Mouse (Mus musculus): ENCODE results near the gene Sorcs2. TPM values are rescaled to one million over a fixed set of nuclear protein-coding genes. Genes with fewer than 3 reads are reported as not detected.

Gene Sorcs2
- polyA plus RNA-seq, 1 experiment from 2014 or later: 3.5 TPM

- no peaks in the 10 kb centered on the region for H3K9me3 ChIP-seq (ENCODE audit: control insufficient read depth)
- H3K4me3 ChIP-seq (ENCODE audit: low read depth, low read length): no peak overlapping the region
- WGBS: 89% methylated on average over 4 of the region's 4 CpGs
- H3K27ac ChIP-seq (ENCODE audit: low read depth, low read length): no peak overlapping the region
- no peak for TF ChIP-seq CTCF (IDR thresholded peaks at IDR 0.05; ENCODE audit: low read depth)
- no peak overlapping the region for H3K9ac ChIP-seq (ENCODE audit: low read depth, low read length)
- H3K4me1 ChIP-seq (replicated peaks; ENCODE audit: control insufficient read depth, insufficient read depth, low read length): peaks cover 8% of the 10 kb centered on the region
- ATAC-seq: no peak
- H3K27me3 ChIP-seq (replicated peaks; ENCODE audit: control insufficient read depth, insufficient read depth, low read length): no peaks in the 10 kb centered on the region
- no peaks in the 10 kb centered on the region for H3K36me3 ChIP-seq (ENCODE audit: control insufficient read depth, insufficient read depth)
- no peak overlapping the region for H3K4me2 ChIP-seq (replicated peaks; ENCODE audit: low read depth)
These were observed 41.3 kb downstream of the Sorcs2 start for GRCm38 (mm10) chr5:36356659-36357058.

GRCm38 (mm10) chr5:36355683-36356082 lies 42.3 kb downstream of the Sorcs2 start:
- no peak overlapping the region for H3K4me2 ChIP-seq (replicated peaks; ENCODE audit: low read depth)
- no peak overlapping the region for H3K9ac ChIP-seq (ENCODE audit: low read depth, low read length)
- ATAC-seq: no peak
- H3K36me3 ChIP-seq (ENCODE audit: control insufficient read depth, insufficient read depth): no peaks in the 10 kb centered on the region
- no peaks in the 10 kb centered on the region for H3K9me3 ChIP-seq (ENCODE audit: control insufficient read depth)
- H3K27ac ChIP-seq (ENCODE audit: low read depth, low read length): no peak overlapping the region
- WGBS: 73% methylated on average over 3 of the region's 3 CpGs
- H3K4me3 ChIP-seq (ENCODE audit: low read depth, low read length): no peak overlapping the region
- TF ChIP-seq CTCF (IDR thresholded peaks at IDR 0.05; ENCODE audit: low read depth): no peak
- H3K27me3 ChIP-seq (replicated peaks; ENCODE audit: control insufficient read depth, insufficient read depth, low read length): no peaks in the 10 kb centered on the region
- peaks cover 8% of the 10 kb centered on the region for H3K4me1 ChIP-seq (replicated peaks; ENCODE audit: control insufficient read depth, insufficient read depth, low read length)

GRCm38 (mm10) chr5:36353679-36354078 lies 44.3 kb downstream of the Sorcs2 start:
- H3K9ac ChIP-seq (ENCODE audit: low read depth, low read length): no peak overlapping the region
- ATAC-seq: no peak
- no peaks in the 10 kb centered on the region for H3K36me3 ChIP-seq (ENCODE audit: control insufficient read depth, insufficient read depth)
- no peak overlapping the region for H3K27ac ChIP-seq (ENCODE audit: low read depth, low read length)
- no peaks in the 10 kb centered on the region for H3K27me3 ChIP-seq (replicated peaks; ENCODE audit: control insufficient read depth, insufficient read depth, low read length)
- TF ChIP-seq CTCF (IDR thresholded peaks at IDR 0.05; ENCODE audit: low read depth): no peak
- H3K4me1 ChIP-seq (replicated peaks; ENCODE audit: control insufficient read depth, insufficient read depth, low read length): peaks cover 8% of the 10 kb centered on the region; the same call in 1 of the 2 replicates
- no peak overlapping the region for H3K4me3 ChIP-seq (ENCODE audit: low read depth, low read length)
- H3K4me2 ChIP-seq (replicated peaks; ENCODE audit: low read depth): no peak overlapping the region
- WGBS: 58% methylated on average over 6 of the region's 6 CpGs
- no peaks in the 10 kb centered on the region for H3K9me3 ChIP-seq (ENCODE audit: control insufficient read depth)

GRCm38 (mm10) chr5:36353194-36353593 lies 44.7 kb downstream of the Sorcs2 start:
- Histone ChIP-seq H3K4me2 (replicated peaks; ENCODE audit: low read depth) (no peak overlapping the region), H3K36me3 (ENCODE audit: control insufficient read depth, insufficient read depth) (no peaks in the 10 kb centered on the region), H3K4me1 (replicated peaks; ENCODE audit: control insufficient read depth, insufficient read depth, low read length) (peaks cover 8% of the 10 kb centered on the region; the same call in 1 of the 2 replicates), H3K27ac (ENCODE audit: low read depth, low read length) (no peak overlapping the region), H3K27me3 (replicated peaks; ENCODE audit: control insufficient read depth, insufficient read depth, low read length) (no peaks in the 10 kb centered on the region), H3K4me3 (ENCODE audit: low read depth, low read length) (no peak overlapping the region), H3K9ac (ENCODE audit: low read depth, low read length) (no peak overlapping the region), H3K9me3 (ENCODE audit: control insufficient read depth) (no peaks in the 10 kb centered on the region)
- 36% methylated on average over 2 of the region's 2 CpGs for WGBS
- no peak for TF ChIP-seq CTCF (IDR thresholded peaks at IDR 0.05; ENCODE audit: low read depth)
- peak; percentile 90 for ATAC-seq

- Histone ChIP-seq H3K9ac (ENCODE audit: low read depth, low read length) (no peak overlapping the region), H3K4me1 (replicated peaks; ENCODE audit: control insufficient read depth, insufficient read depth, low read length) (no peaks in the 10 kb centered on the region), H3K27ac (ENCODE audit: low read depth, low read length) (no peak overlapping the region), H3K4me2 (replicated peaks; ENCODE audit: low read depth) (no peak overlapping the region), H3K4me3 (ENCODE audit: low read depth, low read length) (no peak overlapping the region), H3K36me3 (ENCODE audit: control insufficient read depth, insufficient read depth) (no peaks in the 10 kb centered on the region), H3K27me3 (replicated peaks; ENCODE audit: control insufficient read depth, insufficient read depth, low read length) (no peaks in the 10 kb centered on the region), H3K9me3 (ENCODE audit: control insufficient read depth) (no peaks in the 10 kb centered on the region)
- WGBS: 94% methylated on average over 4 of the region's 4 CpGs
- no peak for TF ChIP-seq CTCF (IDR thresholded peaks at IDR 0.05; ENCODE audit: low read depth)
- no peak for ATAC-seq
These were observed 51.2 kb downstream of the Sorcs2 start for GRCm38 (mm10) chr5:36346698-36347097.

GRCm38 (mm10) chr5:36339283-36339682 lies 58.7 kb downstream of the Sorcs2 start:
- H3K4me1 ChIP-seq (replicated peaks; ENCODE audit: control insufficient read depth, insufficient read depth, low read length): no peaks in the 10 kb centered on the region
- 85% methylated on average over 3 of the region's 3 CpGs for WGBS
- no peak overlapping the region for H3K27ac ChIP-seq (ENCODE audit: low read depth, low read length)
- H3K4me2 ChIP-seq (replicated peaks; ENCODE audit: low read depth): no peak overlapping the region
- no peaks in the 10 kb centered on the region for H3K36me3 ChIP-seq (ENCODE audit: control insufficient read depth, insufficient read depth)
- no peak for TF ChIP-seq CTCF (IDR thresholded peaks at IDR 0.05; ENCODE audit: low read depth)
- H3K9me3 ChIP-seq (ENCODE audit: control insufficient read depth): no peaks in the 10 kb centered on the region
- H3K9ac ChIP-seq (ENCODE audit: low read depth, low read length): no peak overlapping the region
- H3K27me3 ChIP-seq (replicated peaks; ENCODE audit: control insufficient read depth, insufficient read depth, low read length): no peaks in the 10 kb centered on the region
- H3K4me3 ChIP-seq (ENCODE audit: low read depth, low read length): no peak overlapping the region
- ATAC-seq: no peak

GRCm38 (mm10) chr5:36336252-36336651 lies 61.7 kb downstream of the Sorcs2 start:
- H3K4me1 ChIP-seq (replicated peaks; ENCODE audit: control insufficient read depth, insufficient read depth, low read length): no peaks in the 10 kb centered on the region
- ATAC-seq: no peak
- H3K4me2 ChIP-seq (replicated peaks; ENCODE audit: low read depth): no peak overlapping the region
- no peak overlapping the region for H3K9ac ChIP-seq (ENCODE audit: low read depth, low read length)
- no peaks in the 10 kb centered on the region for H3K27me3 ChIP-seq (replicated peaks; ENCODE audit: control insufficient read depth, insufficient read depth, low read length)
- H3K27ac ChIP-seq (ENCODE audit: low read depth, low read length): no peak overlapping the region
- 66% methylated on average over 7 of the region's 7 CpGs for WGBS
- no peaks in the 10 kb centered on the region for H3K9me3 ChIP-seq (ENCODE audit: control insufficient read depth)
- TF ChIP-seq CTCF (IDR thresholded peaks at IDR 0.05; ENCODE audit: low read depth): no peak
- no peak overlapping the region for H3K4me3 ChIP-seq (ENCODE audit: low read depth, low read length)
- no peaks in the 10 kb centered on the region for H3K36me3 ChIP-seq (ENCODE audit: control insufficient read depth, insufficient read depth)

Measured in intestine, postnatal 0 days (tissue).